Mouse (Mus musculus) ES-E14 (cell line): ENCODE results near the gene Ppm1h. TPM values are rescaled to one million over a fixed set of nuclear protein-coding genes. Genes with fewer than 3 reads are reported as not detected.
A peak's percentile ranks its signal among the peaks of the same experiment; 100 is the strongest.

ENCODE experiments used
- DNase-seq: peaks from one replicate; pipeline ENCODE4 v3.0.0-alpha.2; 2013; ENCODE audit warnings: low read depth, low spot score
- H3K27ac ChIP-seq: 2 replicates; pipeline ENCODE4 v1.5.1; 2012; ENCODE audit warnings: low read depth, mild to moderate bottlenecking, low read length, moderate library complexity, mixed read lengths; ENCODE audit not compliant: poor library complexity, insufficient read depth, severe bottlenecking
- H3K36me3 ChIP-seq: 2 replicates; pipeline ENCODE4 v1.6.1; 2012; ENCODE audit warnings: mild to moderate bottlenecking, low read length, moderate library complexity, mixed read lengths; ENCODE audit not compliant: control insufficient read depth, poor library complexity, insufficient read depth, severe bottlenecking
- H3K4me1 ChIP-seq, 2 experiments: fragments of 150-350 bp in 1 of 2; sonication (generic) in 1 of 2; 2 replicates each; pipeline ENCODE4 v1.6.1; 2012; ENCODE audit warnings: low read length in 2 of 2, mild to moderate bottlenecking in 1 of 2, mixed read lengths in 1 of 2; ENCODE audit not compliant: control insufficient read depth in 2 of 2, insufficient read depth in 2 of 2, poor library complexity in 1 of 2
- H3K4me3 ChIP-seq, 2 experiments: fragments of 150-350 bp in 1 of 2; sonication (generic) in 1 of 2; 2 replicates each; pipeline ENCODE4 v1.5.1; 2012; ENCODE audit warnings: low read length in 2 of 2, low read depth in 1 of 2, mild to moderate bottlenecking in 1 of 2, mixed read lengths in 1 of 2; ENCODE audit not compliant: insufficient read depth in 1 of 2, poor library complexity in 1 of 2, severe bottlenecking in 1 of 2
- H3K9ac ChIP-seq: 2 replicates; pipeline ENCODE4 v1.6.1; 2012; ENCODE audit warnings: low read depth, mild to moderate bottlenecking, low read length, mixed read lengths; ENCODE audit not compliant: poor library complexity, insufficient read depth, severe bottlenecking
- H3K9me3 ChIP-seq: fragments of 150-350 bp; sonication (generic); 2 replicates; pipeline ENCODE4 v1.6.1; 2012; ENCODE audit warnings: low read depth, mild to moderate bottlenecking, low read length; ENCODE audit not compliant: control insufficient read depth, insufficient read depth
- CHD2 ChIP-seq: IDR thresholded peaks from 2 replicates; pipeline ENCODE4 v1.6.1; 2014; ENCODE audit warnings: mild to moderate bottlenecking, low read depth, low read length, inconsistent platforms
- HCFC1 ChIP-seq: IDR thresholded peaks from 2 replicates; pipeline ENCODE4 v1.6.1; 2012; ENCODE audit warnings: low read length, inconsistent platforms, borderline replicate concordance; ENCODE audit not compliant: insufficient read depth
- MAFK ChIP-seq: IDR thresholded peaks from 2 replicates; pipeline ENCODE4 v1.6.1; 2014; ENCODE audit warnings: mild to moderate bottlenecking, low read depth, low read length, inconsistent platforms; ENCODE audit not compliant: insufficient read depth
- ZC3H11A ChIP-seq: IDR thresholded peaks from 2 replicates; pipeline ENCODE4 v1.6.1; 2012; ENCODE audit warnings: low read depth, mild to moderate bottlenecking, inconsistent platforms, low read length, borderline replicate concordance
- ZNF384 ChIP-seq: IDR thresholded peaks from 2 replicates; pipeline ENCODE4 v1.6.1; 2012; ENCODE audit warnings: low read depth, low read length, inconsistent platforms
- in situ Hi-C, 2 experiments: fragments of 600-800 bp; cut with MboI; formaldehyde crosslinking; loops; one replicate each; pipeline ENCODE4 v1.15.1; 2025; ENCODE audit warnings: low sequenced_read_pairs in 2 of 2, inconsistent platforms in 1 of 2; ENCODE audit not compliant: unreplicated experiment in 2 of 2
- total RNA-seq: library from RNA; depleted of rRNA; stranded (reverse); fragments of 300-350 nt; gene quantifications from 2 replicates; pipeline ENCODE4 v1.2.3, GENCODE M21; 2012

Ppm1h gene
- total RNA-seq, 1 experiment: 4.5 TPM

DNA sequence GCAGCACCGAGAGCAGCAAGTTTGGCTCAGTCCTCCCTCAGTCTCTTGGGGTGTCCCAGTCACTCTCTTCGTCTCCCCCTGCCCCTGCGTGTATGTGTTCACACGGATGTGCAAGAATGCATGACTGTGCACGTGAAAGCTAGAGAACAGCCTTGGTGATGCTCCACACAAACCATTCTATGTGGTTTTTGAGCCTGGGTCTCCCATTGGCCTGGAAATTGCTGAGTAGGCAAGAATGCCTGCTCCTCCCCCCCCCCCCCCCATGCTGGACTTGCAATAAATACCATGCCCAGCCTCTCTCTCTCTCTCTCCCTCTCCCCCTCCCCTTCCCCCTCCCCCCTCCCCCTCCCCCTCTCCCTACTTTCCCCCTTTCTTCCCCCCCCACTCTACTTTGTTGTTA, 280.1 kb downstream of the Ppm1h start:
- no peak overlapping the region for H3K9ac ChIP-seq
- no peak for DNase-seq
- H3K9me3 ChIP-seq: no peaks in the 10 kb centered on the region
- peak; percentile 92 for TF ChIP-seq MAFK
- no peak for TF ChIP-seq ZC3H11A
- no peak overlapping the region for H3K27ac ChIP-seq
- H3K4me3 ChIP-seq: no peak overlapping the region
- peaks cover 0 to 5% of the 10 kb centered on the region in 2 experiments; a peak in 1 of 4 replicates for H3K4me1 ChIP-seq
- H3K36me3 ChIP-seq: no peaks in the 10 kb centered on the region
- in situ Hi-C loops: no loop called here

GRCm38 (mm10) chr10:122960216-122960615, 281.7 kb downstream of the Ppm1h start:
- H3K9ac ChIP-seq: no peak overlapping the region

GRCm38 (mm10) chr10:122960738-122961137, 282.2 kb downstream of the Ppm1h start:
- no peak for DNase-seq
- TF ChIP-seq HCFC1 (no peak), CHD2 (no peak), MAFK (no peak), ZNF384 (no peak), ZC3H11A (no peak)
- Histone ChIP-seq H3K4me1 (peaks cover 0 to 10% of the 10 kb centered on the region in 2 experiments; a peak in 2 of 4 replicates), H3K4me3 (no peak overlapping the region), H3K9me3 (no peaks in the 10 kb centered on the region), H3K27ac (no peak overlapping the region), H3K36me3 (no peaks in the 10 kb centered on the region), H3K9ac (no peak overlapping the region)
- in situ Hi-C loops: no loop called here

More at GRCm38 (mm10) chr10:122960216-122960615, 281.7 kb downstream of the Ppm1h start:
- H3K9me3 ChIP-seq: no peaks in the 10 kb centered on the region
- no peak overlapping the region for H3K4me3 ChIP-seq
- no peak overlapping the region for H3K27ac ChIP-seq
- H3K4me1 ChIP-seq: peaks cover 0 to 10% of the 10 kb centered on the region in 2 experiments; a peak in 2 of 4 replicates
- no peak for DNase-seq
- no peak for TF ChIP-seq CHD2
- TF ChIP-seq MAFK: no peak
- TF ChIP-seq ZC3H11A: no peak
- TF ChIP-seq HCFC1: no peak
- no peak for TF ChIP-seq ZNF384
- H3K36me3 ChIP-seq: no peaks in the 10 kb centered on the region
- in situ Hi-C loops: no loop called here

GRCm38 (mm10) chr10:122961494-122961893, 282.9 kb downstream of the Ppm1h start:
- no peak for DNase-seq
- Histone ChIP-seq H3K9me3 (no peaks in the 10 kb centered on the region), H3K4me1 (peaks cover 0 to 10% of the 10 kb centered on the region in 2 experiments; a peak in 2 of 4 replicates), H3K4me3 (no peak overlapping the region), H3K36me3 (no peaks in the 10 kb centered on the region), H3K9ac (no peak overlapping the region), H3K27ac (no peak overlapping the region)
- in situ Hi-C loops: no loop called here
- TF ChIP-seq HCFC1 (no peak), CHD2 (no peak), MAFK (no peak), ZNF384 (no peak), ZC3H11A (no peak)

DNA sequence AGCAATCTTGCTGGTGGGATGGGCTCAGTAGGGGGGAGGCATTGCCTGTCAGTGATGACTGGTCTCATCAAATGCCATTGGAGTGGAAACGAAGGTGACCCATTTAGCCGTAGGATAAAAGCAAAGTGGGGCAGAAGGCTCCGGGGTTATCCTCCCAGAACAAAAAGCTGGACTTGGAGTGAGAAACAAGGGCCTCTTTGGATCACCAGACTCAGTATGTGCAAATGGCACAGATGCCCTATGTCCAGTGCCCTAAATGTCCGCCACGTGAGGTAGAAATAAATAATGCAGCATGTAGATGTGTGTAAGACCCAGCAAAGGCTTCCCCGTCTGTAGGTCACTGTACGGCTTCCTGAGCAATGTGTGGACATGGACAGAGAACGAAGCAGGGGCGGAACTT, 284.1 kb downstream of the Ppm1h start:
- in situ Hi-C loops: no loop called here
- no peak overlapping the region for H3K4me3 ChIP-seq
- no peaks in the 10 kb centered on the region for H3K36me3 ChIP-seq
- no peaks in the 10 kb centered on the region for H3K9me3 ChIP-seq
- TF ChIP-seq MAFK (no peak), HCFC1 (no peak), CHD2 (no peak), ZNF384 (no peak), ZC3H11A (no peak)
- no peak overlapping the region for H3K9ac ChIP-seq
- peaks cover 0 to 10% of the 10 kb centered on the region in 2 experiments; a peak in 2 of 4 replicates for H3K4me1 ChIP-seq
- H3K27ac ChIP-seq: no peak overlapping the region
- DNase-seq: no peak
